Mouse (Mus musculus): ENCODE data around the gene Gm49630.
"Not testable (repeated sequence)": the region's sequence is repeated elsewhere in the genome, so short reads cannot be mapped to it uniquely, and the experiment has no call there.

The Gm49630 gene

DNA sequence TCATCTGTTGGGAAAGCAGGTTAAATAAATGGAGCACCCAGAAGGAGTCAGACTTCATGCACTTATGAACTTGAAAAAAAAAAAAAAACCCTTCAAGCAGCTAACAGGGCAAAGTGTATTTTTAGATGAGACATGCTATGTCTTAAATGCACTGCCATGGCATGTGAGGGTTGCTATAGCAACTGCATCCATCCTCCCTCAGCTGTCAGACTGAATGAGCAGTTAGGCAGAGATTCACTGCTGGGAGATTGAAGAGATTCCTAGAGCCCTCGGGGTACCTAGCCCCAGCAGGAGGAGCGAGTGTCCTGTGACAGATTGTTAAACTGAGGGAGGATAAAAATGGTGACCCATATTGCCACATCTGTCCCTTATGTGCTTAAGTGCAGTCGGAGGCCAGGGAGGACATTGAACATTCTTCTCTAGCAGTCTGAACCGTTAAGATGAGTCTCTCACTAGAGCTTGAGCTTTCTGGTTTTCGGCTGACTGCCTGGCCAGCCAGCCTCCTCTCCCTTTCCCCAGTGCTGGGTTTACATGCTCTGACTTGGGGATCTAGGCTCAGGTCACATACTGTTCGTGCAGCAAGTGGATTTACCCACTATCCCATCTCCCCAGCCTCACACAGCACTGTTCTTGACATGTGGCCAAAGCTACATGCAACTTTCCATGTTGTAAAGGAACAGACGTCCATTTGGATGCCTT, 5.0 kb downstream of the Gm49630 start:
- DNase-seq: not testable (repeated sequence)

DNA sequence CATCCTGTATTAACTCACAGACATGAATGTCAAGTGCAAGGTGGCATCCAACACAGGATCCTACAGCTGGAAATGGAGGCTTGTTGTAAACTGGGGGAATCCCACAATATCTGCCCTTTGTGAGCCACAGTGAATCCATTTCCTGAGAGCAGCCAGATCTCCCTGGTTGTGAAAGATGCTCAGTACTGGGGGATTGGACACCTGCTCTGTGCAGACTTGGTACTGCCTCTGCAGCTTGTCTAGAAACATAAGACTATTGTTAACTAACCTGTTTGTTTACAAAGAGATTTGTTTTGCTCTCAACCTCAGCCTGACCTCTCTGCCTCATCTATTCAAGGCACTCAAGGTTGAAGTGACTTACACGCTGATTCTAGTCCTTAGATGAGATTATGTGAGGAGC, 5.5 kb downstream of the Gm49630 start:
- DNase-seq: not testable (repeated sequence)

DNA sequence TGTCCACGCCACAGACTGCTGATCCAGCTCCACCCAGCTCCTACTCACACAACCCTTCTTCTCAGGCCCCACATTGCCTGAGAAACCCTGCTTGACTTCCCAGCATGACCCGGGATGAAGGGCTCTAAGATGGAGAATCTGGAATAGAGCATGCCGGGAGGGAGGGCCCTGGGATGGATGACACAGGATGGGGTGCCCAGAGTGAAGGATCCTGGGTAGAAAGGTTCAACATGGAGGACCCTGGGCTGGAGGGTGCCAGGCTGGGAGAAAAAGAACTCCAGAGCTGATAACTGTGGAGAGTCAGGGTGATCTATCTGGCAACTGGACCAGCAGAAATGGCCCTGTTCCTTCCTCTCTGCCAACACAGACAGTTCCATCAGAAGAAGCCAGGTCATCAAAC, 6.2 kb downstream of the Gm49630 start:
- not testable (repeated sequence) for DNase-seq

DNA sequence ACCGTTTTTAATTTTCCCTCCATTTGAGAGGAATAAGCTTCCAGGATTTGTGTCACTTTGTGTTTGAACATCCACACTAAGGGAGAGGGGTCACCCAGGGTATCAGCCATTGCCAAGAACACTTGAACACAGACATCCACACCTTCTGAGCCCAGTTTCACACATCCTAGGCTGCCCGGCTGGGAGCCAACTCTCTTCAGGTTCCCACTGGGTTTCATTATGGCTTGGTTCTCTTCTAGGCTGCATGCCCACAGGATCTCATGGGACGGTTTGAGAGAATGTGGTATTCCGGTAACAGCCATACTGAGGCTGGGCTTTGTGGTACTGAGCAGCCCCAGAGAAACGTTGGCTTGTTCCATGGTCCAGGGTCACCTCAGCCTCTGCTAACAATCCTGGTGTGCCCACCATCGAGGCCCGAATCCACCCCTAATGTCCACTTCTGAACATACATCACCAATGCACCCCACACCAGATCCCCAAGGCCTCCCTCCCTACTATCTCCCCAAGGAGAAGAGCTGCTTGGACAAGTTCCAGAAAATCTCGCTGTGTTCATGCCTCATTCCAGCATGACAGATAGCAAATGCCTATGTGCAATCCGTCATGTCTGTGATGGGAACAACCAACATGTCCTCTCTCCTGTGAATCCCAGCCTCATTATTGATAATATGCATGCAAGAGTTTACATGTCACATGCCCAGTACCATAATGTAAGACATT, 10.9 kb downstream of the Gm49630 start:
- not testable (repeated sequence) for DNase-seq

DNA sequence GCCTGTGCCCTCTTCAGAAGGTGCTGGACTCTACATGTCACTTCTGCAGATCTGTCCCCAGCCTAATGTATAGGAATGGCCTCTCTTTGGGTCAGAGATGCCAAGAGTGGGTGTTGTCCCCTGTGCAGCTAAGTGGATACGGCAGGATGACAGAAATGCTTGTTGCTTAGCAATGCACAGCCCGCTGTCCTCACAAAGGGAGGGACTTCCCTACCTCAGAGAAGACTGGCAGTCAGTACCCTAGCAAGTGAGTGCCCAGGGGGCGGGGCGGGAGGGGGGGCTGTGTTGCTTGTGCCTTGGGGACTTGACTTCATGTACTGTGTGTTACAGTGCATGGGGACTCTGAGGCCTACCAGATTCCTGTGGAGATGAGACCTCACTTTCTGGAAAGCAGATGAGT, 12.0 kb downstream of the Gm49630 start:
- DNase-seq: not testable (repeated sequence)

DNA sequence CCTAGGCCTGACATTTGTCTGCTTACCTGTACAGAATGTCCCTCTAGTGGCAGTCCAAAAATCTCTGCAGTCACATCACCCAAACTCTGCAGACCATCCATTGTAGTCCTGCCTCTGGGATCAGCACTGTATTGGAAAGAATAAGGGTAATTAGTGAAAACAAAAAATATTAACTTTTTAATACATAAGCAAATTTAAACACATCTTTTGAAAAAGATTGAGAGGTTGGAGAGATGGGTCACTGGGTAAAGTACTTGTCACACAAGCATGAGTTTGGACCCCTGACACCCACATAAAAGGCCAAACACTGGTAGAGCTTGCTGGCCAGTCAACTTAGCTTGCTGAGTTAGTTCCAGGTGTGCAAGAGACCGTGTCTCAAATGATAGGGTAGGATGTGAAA, 19.2 kb downstream of the Gm49630 start, which contains the start of gene Ttll2:
Gene Ttll2 (minus strand): TSS at position 101 of the 400 bp plus-strand sequence.
- DNase-seq: not testable (repeated sequence)

DNA sequence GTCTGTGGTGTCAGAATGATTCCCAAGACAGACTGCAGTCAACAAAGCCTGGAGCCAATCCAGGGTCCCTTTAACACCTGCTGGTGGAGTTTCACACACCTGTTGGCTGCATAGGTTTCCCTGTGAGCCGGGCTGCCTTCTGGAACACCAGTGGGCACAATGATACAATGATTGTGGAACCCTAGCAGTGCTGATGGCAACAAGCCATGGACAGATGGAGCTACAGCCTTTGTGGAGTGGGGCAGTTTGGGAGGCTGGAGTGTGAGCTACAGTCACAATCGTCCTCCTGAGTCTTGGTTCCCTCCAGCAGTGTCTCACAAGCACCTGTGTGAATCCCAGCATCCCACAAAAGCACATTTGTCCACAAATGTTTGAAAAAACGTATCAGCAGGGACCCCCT, 23.0 kb downstream of the Gm49630 start:
- not testable (repeated sequence) for DNase-seq

DNA sequence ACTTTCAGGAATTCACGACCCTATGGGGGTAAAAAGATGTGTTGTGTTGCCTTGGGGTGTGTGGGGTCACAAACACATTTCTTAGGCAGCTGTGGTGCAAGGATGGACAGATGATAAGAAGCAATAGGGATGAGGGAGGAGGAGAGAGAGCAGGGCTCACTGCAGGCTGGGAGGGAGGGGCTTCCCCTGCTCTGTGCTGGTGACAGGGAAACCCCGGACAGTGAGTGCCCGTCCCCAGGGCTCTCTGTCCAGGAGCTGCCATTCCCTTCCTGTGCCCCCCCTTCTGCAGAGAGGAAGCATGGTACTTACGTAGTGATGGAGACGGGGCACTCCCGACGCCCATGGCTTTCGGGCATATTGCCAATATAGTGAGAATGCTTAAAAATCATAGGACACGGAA, 34.4 kb downstream of the Gm49630 start:
- DNase-seq: not testable (repeated sequence)

DNA sequence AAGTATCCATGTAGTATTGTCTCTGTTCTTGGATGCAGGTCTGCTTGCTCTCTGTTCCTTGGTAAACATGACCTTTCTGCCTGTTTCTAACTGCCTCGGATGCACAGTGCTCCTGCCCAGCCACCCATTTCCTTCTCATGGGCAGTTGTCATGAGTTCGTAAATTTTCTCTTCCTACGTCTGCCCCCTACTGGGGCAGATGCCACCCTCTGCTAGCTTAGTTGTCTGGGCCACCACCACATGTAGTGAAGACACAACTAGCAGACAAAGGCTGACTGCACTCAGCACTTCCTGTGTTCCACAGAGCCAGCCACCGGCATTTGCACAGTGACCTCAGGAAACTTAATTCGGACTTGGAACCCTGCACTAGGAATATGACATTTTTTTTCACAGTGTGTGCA, 39.0 kb downstream of the Gm49630 start:
- DNase-seq: not testable (repeated sequence)

DNA sequence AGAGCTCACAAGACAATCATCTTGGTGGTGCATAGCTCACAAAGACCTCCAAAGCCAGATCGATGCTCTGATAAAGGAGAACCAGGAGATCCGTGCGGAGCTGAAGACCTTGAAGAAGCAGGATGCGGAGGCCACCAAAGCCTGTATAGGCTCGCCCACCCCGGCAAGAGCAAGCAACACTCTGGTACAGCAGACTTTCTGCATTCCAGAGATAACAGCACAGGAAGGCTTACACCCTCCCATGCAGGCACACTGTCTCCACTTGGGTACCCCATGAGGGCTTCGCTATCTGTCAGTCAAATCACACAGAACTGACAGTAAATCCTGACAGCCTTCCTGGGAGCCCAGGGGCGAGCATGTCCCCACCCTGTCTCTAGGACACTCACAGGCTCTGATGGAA, 45.4 kb downstream of the Gm49630 start:
- not testable (repeated sequence) for DNase-seq

DNA sequence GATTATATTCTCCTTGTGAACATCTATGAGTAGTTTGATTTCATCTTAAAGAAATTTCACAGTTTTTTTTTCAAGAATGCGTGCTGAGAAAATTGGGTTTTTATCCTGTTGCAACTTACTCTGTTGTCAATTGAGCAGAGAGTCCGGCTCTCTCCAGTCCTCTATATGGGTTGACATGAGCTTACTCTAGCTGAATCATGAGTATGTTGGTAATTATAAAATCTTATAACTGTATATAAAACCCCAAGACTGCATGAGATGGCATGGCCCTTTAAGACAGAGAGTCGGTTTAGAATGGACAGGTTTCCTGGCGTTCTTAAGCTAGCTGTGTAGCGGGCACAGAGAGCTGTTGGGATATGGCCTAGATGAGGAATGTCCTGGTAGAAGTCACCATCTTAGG, 47.4 kb downstream of the Gm49630 start, which contains the start of gene Tcp10a:
Gene Tcp10a (plus strand): TSS at position 301 of the 400 bp plus-strand sequence.
- DNase-seq: not testable (repeated sequence)

DNA sequence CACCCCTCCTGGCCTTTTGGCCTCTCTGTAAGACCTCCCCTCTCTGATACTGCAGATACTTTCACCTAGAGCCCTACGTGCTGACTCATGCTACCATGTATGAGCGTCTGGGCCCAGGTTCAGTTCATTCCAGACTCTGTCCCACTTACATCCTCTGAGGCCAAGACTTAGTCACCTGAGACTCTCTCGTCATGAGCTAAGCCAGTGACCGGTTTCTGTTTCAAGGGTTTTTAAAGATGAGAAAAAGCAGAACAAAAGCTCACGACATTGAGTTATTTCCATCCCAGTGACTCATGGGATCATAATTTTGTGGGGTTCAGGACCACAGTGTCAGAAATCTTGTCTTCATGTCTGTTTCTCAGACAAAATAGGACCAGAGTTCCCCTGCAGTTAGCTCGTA, 52.0 kb downstream of the Gm49630 start:
- DNase-seq: not testable (repeated sequence)

DNA sequence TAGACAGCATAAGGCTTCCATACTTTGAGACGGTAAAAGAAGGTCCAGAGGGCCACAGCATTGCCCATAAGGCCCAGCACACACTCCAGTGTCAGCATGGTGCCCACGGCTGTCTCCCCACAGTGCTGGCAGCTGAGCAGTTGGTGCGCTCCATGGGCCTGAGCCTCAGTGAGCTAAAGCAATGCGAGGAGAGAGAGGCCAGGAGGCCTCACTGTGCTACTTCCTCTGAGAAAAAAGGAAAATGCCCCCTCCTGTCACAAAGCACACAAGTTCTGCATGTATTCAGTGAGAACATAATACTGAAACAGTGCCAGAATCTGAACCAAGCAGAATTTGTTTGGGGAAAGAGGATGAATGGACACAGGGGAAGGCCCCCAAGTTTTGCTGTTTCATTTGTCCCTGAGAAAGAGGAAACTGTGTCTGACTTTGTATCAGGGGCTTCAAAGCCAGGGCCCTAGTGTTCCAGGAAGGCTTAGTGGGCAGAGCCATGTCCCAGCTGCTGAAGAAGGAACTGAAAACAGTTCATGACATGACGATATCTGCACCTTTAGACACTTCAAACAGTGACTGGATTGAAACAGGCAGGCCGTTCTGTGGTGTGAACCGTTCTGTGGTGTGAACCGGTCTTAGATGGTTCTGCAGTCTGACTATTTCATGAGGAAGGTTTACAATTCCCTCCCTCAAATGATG, 55.9 kb downstream of the Gm49630 start:
- not testable (repeated sequence) for DNase-seq

DNA sequence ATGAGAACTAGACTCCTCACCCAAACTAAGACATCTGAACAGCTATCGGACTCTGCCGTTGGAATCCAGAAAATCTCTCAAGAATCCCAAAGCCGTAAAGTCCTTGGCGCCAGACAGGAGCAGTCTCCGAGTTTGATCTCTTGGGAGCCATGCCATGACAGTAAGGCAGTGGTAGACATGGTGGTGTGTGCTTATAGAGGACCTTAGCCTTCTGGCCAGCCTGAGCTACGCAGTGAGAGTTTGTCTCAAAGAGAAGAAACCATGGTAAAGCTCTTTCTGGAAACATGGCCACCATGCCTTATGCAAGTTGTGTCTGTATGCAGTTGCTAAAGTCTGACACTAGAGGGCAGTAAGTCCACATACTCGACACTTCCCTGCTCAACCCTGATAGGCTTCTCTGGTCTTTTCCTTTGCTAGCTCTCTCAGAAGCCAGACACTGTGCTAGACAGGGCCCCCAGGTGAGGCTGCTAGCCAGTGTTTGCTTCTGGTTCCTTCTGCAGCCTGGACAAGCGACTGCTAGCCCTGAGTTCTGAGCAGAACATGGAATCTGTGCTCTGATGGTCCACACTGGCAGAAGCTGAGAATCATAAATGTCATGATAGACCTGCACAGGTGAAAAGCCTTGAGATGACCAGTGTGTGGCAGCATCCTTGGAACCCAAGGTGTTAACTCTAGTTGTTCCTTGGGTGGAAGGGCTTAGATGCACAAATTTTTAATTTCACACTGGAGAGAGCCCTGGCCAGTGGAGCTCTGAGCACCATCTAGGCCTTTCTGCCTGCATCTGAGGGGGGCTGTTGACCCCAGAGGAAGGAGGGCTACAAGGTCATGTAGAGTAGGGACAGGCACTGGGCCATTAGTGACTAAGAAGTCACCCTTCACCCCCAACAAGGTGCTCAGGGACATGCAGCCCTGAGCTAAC, 65.2 kb downstream of the Gm49630 start:
- DNase-seq: peak; percentile 26 to 31
